Mouse (Mus musculus) testis, adult 2 months (tissue): ENCODE results near the gene Dnajb8.
A peak's percentile ranks its signal among the peaks of the same experiment; 100 is the strongest.

ENCODE experiments used
- CTCF ChIP-seq: fragments of 200-500 bp; IDR thresholded peaks from 2 replicates; pipeline ENCODE4 v1.5.1; 2012; ENCODE audit warnings: low read depth, mild to moderate bottlenecking, inconsistent platforms, low read length, moderate library complexity; ENCODE audit not compliant: control insufficient read depth, insufficient read depth, insufficient replicate concordance
- POLR2A ChIP-seq: fragments of 200-500 bp; IDR thresholded peaks from 2 replicates; pipeline ENCODE4 v1.6.1; 2012; ENCODE audit warnings: low read depth, mild to moderate bottlenecking, inconsistent platforms, low read length, moderate library complexity; ENCODE audit not compliant: control insufficient read depth

DNA sequence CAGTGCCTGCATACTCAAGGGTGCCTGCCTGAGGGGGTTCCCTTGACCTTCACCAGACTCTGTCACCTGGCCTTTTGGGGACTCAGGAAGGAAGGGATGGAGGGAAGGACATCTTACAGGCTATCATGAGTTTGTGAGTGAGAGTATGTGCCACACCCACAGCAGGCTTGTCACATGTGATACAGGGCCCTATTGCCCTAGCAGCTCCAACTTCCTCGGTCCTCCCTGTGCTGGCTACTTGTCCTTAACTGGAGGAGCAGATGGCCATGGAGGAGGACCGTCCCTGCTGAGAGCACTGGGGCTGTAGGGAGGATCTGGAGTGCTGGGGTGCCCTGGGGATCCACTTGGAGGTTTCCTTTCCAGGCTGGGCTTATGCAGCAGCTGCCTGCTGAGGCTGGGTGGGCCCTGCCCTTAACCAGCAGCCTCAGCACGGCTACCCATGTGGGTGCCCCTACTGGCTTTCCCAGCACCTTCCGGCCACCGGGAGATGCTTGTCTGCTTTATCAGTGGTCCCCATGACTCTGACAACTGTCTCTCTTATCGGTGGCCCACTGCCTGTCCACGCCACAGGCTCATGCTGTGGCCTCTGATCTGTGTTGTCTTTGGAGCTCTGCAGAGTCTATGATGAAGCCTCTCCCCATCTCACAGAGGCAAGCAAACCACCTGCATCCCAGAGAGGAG is 29.9 kb downstream of the Dnajb8 start:
- TF ChIP-seq CTCF, result no peak
- TF ChIP-seq POLR2A, result 0 out of 2 replicates have a peak, but pooled peaks have one; percentile 10
